Mouse (Mus musculus): ENCODE measurements around the gene Gm16181.
"Not testable (repeated sequence)": the region's sequence is repeated elsewhere in the genome, so short reads cannot be mapped to it uniquely, and the experiment has no call there.

Gene Gm16181

GRCm38 (mm10) chr17:35232043-35232442 is 11.4 kb downstream of the Gm16181 start:
- DNase-seq (ENCODE audit: low read depth, low spot score) = peak; percentile 81

DNA sequence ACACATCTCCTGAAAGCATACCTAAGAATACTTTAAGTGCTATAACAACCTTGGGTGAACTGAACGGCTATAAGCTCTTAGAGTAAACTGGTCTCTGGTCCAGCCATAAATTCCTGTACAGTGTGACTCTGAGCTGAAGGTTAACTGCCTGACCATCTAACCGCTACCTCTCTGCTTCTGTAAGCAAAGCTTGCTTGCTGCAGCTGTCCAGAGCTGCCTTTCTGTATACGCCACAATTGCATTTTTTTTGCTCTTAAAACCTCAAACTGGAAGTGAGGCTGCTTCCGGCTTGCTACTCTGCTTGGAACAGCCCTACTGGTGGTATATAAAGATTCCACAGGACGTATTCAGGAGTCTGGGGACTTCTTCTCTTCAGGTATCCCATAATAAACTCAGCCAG is 12.0 kb downstream of the Gm16181 start:
- no peak for DNase-seq (ENCODE audit: low read depth, low spot score)

GRCm38 (mm10) chr17:35233114-35233980 is 12.7 kb downstream of the Gm16181 start, which contains the start of gene Atp6v1g2:
Atp6v1g2 (plus strand) TSS chr17:35233660.
- DNase-seq (ENCODE audit: low read depth, low spot score) = no peak

DNA sequence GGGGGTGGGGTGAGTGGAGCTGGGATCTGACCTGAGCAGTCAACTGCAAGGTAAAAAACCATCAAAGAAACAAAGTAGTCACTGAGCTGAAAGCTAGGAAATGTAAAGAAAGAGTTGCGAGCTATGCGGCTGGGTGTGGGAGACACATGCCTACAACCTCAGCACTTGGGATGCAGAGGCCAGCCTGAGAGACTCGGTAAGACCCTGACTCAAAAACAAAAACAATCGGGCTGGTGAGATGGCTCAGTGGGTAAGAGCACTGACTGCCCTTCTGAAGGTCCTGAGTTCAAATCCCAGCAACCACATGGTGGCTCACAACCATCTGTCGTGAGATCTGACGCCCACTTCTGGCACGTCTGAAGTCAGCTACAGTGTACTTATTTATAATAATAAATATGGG is 13.5 kb downstream of the Gm16181 start:
- not testable (repeated sequence) for DNase-seq (ENCODE audit: low read depth, low spot score)

GRCm38 (mm10) chr17:35234903-35235302 is 14.3 kb downstream of the Gm16181 start:
- DNase-seq (ENCODE audit: low read depth, low spot score) = no peak

GRCm38 (mm10) chr17:35235614-35236389 is 15.2 kb downstream of the Gm16181 start, which contains the start of gene Nfkbil1:
Nfkbil1 (minus strand) TSS chr17:35235792.
- DNase-seq (ENCODE audit: low read depth, low spot score) = peak; percentile 99

DNA sequence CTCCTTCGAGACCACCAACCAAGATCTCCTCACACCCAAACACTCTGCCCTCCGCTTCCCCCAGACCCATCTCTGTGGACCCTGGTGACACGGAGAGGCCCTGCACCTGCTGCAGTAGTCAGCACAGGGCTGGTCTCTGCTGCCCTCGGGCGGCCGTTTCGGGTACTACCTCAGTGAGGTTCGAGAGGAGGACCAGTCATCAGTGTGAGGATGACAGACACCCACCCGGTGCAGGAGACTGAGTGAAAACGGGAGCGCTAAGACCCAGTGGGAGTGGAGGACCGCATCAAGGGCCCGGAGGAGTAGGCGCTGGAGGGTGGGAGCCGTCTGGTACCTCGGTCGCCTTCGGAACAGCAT is 15.7 kb downstream of the Gm16181 start:
- peak; percentile 97 for DNase-seq (ENCODE audit: low read depth, low spot score)

GRCm38 (mm10) chr17:35236996-35237395 is 16.4 kb downstream of the Gm16181 start:
- peak; percentile 73 for DNase-seq (ENCODE audit: low read depth, low spot score)

DNA sequence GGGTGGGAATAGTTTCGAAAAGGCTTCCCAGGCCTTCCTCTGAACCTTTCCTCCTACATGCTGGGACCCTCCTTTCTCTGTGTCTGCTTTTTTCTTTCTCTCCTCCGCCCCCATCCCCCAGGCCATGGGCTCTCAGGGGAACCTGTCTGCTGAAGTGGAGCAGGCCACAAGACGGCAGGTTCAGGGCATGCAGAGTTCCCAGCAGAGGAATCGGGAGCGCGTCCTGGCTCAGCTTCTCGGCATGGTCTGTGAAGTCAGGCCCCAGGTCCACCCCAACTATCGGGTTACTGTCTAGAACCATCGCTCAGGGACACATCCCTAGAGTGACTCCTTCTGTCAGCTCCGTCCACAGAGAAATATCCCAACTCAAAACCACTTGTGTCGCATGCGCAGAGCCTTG is 16.9 kb downstream of the Gm16181 start:
- DNase-seq (ENCODE audit: low read depth, low spot score) = no peak

DNA sequence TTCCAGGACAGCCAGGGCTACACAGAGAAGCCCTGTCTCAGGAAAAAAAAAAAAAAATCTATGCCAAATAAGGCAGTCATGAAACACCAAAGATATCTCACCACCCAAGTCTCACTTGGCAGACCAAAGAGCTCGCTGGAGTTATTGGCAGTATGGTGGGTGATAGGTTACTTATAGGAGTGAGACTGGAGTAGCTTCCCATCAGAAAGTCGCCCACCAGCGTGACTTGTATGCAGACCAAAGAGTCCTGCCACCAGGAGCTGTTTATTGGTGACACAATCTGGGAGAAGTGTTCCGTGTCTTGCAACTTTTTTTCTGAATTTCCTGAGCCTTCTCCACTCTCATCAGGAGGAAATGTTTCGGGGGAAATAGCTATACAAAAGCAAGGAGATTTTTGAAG is 19.1 kb downstream of the Gm16181 start:
- no peak for DNase-seq (ENCODE audit: low read depth, low spot score)

- DNase-seq (ENCODE audit: low read depth, low spot score) = no peak
These were observed 20.0 kb downstream of the Gm16181 start for GRCm38 (mm10) chr17:35240384-35241304.

- peak; percentile 99 for DNase-seq (ENCODE audit: low read depth, low spot score)
These were observed 20.8 kb downstream of the Gm16181 start, which contains the start of gene Ddx39b for GRCm38 (mm10) chr17:35241305-35242014. Ddx39b (plus strand) TSS chr17:35241746.

- DNase-seq (ENCODE audit: low read depth, low spot score) = peak; percentile 78
These were observed 21.6 kb downstream of the Gm16181 start for GRCm38 (mm10) chr17:35242015-35242941.

GRCm38 (mm10) chr17:35243086-35243485 is 22.5 kb downstream of the Gm16181 start:
- DNase-seq (ENCODE audit: low read depth, low spot score) = peak; percentile 81

DNA sequence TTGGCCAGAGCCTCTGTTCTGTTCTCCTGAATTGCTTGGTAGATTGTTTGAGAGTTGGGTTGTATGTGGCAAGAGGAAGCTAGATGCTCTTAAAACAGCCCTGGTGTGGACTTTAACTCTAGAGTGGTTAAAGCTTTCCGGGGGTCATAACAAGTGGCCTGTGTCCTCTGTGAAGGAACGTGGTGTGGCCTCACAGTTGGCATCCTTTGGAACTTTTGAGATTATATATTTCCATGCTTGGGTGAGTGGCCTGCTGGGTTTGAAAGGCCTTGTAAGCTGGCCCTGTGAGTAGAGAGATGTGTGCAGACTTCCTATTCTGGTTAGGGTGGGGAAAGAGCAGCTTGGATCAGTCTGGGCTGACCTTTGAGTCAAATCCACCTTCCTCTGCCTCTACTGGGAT is 24.4 kb downstream of the Gm16181 start:
- DNase-seq (ENCODE audit: low read depth, low spot score) = no peak

GRCm38 (mm10) chr17:35245731-35246623 is 25.3 kb downstream of the Gm16181 start:
- peak; percentile 72 for DNase-seq (ENCODE audit: low read depth, low spot score)

DNA sequence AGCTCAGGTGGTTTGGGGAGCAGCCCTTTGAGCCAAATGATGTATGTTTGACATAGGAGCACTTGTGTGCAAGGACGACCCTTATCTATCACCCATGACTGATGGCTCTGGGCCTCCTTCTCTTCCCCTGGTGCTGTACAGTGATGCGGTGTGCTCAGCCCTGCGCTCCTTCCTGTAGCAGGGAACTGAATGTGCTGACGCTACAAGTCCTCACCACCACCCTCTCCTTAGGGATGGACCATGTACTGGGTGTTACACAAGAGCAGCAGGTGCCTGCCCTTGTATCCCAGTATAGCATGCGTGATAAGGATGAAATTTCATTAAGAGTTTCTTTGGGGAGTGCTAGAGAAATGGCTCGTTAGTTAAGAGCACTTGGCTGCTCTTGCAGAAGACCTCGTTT is 26.5 kb downstream of the Gm16181 start:
- no peak for DNase-seq (ENCODE audit: low read depth, low spot score)

DNA sequence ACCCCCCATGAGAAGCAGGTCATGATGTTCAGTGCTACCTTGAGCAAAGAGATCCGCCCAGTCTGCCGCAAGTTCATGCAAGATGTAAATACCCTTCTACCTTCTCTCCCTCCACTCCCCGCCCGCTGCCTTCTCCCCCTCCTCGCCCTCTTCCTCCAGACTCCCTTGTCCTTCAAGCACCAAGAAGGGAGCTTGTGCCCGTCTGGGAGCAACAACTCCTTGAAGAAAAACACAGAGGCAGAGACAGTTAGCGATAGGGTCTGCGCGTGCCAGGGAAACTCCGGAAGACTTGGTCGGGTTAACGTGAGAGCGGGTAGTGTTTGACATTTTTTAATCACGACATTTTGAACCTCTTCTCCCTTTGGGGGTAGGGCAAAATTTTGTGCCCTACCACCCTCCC is 28.4 kb downstream of the Gm16181 start:
- no peak for DNase-seq (ENCODE audit: low read depth, low spot score)
